Mouse (Mus musculus) thymus, adult 2 months (tissue): Measurements from ENCODE around the gene Cyp4f13.

Experiments used
- CTCF ChIP-seq: fragments of 200-500 bp; IDR thresholded peaks from 2 replicates; pipeline ENCODE4 v1.5.1; 2012; ENCODE audit warnings: mild to moderate bottlenecking, control low read depth, low read length, moderate library complexity, borderline replicate concordance; ENCODE audit not compliant: control insufficient read depth, poor library complexity, insufficient read depth; ENCODE audit errors: extremely low read depth
- POLR2A ChIP-seq: fragments of 200-500 bp; IDR thresholded peaks from 2 replicates; pipeline ENCODE4 v1.6.1; 2012; ENCODE audit warnings: mild to moderate bottlenecking, low read length, control low read depth, moderate library complexity; ENCODE audit not compliant: control insufficient read depth, poor library complexity, insufficient read depth; ENCODE audit errors: extremely low read depth

DNA sequence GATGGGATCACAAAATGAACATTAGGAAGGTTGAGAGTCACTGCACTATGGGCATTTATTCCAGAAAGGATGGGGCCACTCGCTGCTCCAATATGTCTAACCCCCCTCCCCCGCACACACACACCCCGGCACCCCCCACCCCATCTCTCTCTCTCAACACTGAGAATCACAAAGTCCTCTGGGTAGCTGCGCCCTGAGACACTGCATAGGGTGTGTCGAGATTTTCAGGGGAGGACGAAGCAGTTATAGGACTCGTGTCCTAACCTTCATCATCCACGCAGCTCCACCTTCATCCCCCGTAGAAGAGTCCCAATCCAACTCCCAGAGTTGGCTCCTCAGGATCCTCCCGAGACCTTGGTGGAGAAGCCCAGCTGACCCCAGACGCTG, 56.4 kb downstream of the Cyp4f13 start:
- TF ChIP-seq CTCF (no peak), POLR2A (no peak)
